Mouse (Mus musculus): ENCODE measurements at regions not wholly inside any gene's neighbourhood (a gene's known extent, or its start where the extent isn't known, plus 50 kb on each side); places are given as distances from the start of the nearest gene placed in this dataset.

DNA sequence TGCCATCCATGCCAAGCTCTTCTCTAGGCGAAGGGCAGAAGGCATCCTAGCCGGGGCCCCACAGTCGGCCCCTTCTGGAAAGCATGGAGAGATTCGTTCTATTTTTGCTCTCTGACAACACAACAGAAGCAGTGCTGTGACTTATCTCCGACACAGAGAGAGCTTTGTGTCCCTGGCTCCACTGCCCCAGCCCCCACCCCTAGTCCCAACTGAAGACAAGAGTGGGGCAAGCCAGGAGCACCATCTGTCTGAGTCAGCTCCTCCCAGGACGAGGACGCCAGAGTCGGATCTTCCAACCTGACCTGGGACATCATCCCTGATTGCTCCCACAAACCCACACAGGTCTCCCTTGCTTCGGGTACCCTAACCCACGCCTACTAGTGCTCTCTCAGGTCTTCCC, 71.9 kb upstream of the Otos start:
- Histone ChIP-seq H3K27me3 (ENCODE audit: control insufficient read depth, insufficient read depth, low read length) (no peaks in the 10 kb centered on the region), H3K36me3 (ENCODE audit: control insufficient read depth, insufficient read depth, low read length) (no peaks in the 10 kb centered on the region), H3K4me3 (ENCODE audit: extremely low read depth, insufficient read depth, insufficient read length) (no peak overlapping the region), H3K27ac (ENCODE audit: insufficient read depth, low read length) (no peak overlapping the region), H3K4me1 (ENCODE audit: control insufficient read depth, insufficient read depth, insufficient read length) (no peaks in the 10 kb centered on the region)
- no peak for DNase-seq (ENCODE audit: low read depth in 1 of 2, low spot score in 2 of 2)
- no peak for TF ChIP-seq CTCF (IDR thresholded peaks at IDR 0.05; ENCODE audit: extremely low read depth, insufficient read depth, insufficient read length, insufficient replicate concordance)
- no peak for TF ChIP-seq POLR2A (IDR thresholded peaks at IDR 0.05; ENCODE audit: low read depth, low read length)
- WGBS = 73% methylated on average over 10 of the region's 10 CpGs

DNA sequence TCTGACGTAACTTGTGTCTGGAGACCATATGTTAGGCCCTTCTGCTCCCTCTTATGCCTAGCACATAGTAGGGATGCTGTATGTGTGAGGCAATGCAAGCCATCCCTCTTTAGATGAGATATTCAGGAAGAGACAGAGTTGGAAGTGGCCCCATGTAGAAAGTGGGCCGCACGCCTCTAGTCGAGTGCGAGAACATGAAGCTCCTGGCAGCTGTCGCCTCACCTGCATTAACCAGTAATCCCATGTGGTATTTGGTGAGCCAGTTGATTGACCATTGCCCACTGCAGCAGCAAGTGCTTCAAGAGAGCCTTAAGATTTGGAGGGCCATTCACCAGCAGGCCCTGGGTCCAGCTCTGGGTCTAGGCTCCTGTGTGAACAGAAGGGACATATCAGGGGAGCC, 71.2 kb upstream of the Otos start:
- Histone ChIP-seq H3K4me3 (ENCODE audit: extremely low read depth, insufficient read depth, insufficient read length) (no peak overlapping the region), H3K4me1 (ENCODE audit: control insufficient read depth, insufficient read depth, insufficient read length) (no peaks in the 10 kb centered on the region), H3K36me3 (ENCODE audit: control insufficient read depth, insufficient read depth, low read length) (no peaks in the 10 kb centered on the region), H3K27me3 (ENCODE audit: control insufficient read depth, insufficient read depth, low read length) (no peaks in the 10 kb centered on the region), H3K27ac (ENCODE audit: insufficient read depth, low read length) (no peak overlapping the region)
- no peak for DNase-seq (ENCODE audit: low read depth in 1 of 2, low spot score in 2 of 2)
- WGBS = 94% methylated on average over 6 of the region's 6 CpGs
- TF ChIP-seq POLR2A (IDR thresholded peaks at IDR 0.05; ENCODE audit: low read depth, low read length) (no peak), CTCF (IDR thresholded peaks at IDR 0.05; ENCODE audit: extremely low read depth, insufficient read depth, insufficient read length, insufficient replicate concordance) (no peak)

DNA sequence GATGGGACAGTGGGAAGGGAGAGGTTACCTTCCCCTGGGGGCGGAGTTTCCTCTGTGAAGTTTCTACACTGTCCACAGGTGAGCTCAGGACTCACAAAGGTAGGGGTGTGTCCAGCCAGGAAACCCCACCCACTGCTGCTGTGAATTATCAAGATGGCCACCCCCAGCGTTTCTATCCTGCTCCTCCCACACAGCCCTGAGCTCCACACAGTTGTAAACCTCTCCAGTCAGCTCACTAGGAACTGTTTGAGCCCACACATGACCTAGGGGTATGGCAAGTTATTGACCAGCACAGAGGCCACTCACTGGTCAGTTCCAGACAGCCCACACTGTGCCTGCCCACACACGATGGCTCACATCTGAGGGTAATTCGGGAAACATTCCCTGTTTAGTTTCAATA, 69.5 kb upstream of the Otos start:
- DNase-seq (ENCODE audit: low read depth in 1 of 2, low spot score in 2 of 2) = no peak
- H3K27ac ChIP-seq (ENCODE audit: insufficient read depth, low read length) = no peak overlapping the region
- H3K4me1 ChIP-seq (ENCODE audit: control insufficient read depth, insufficient read depth, insufficient read length) = no peaks in the 10 kb centered on the region
- TF ChIP-seq POLR2A (IDR thresholded peaks at IDR 0.05; ENCODE audit: low read depth, low read length) (no peak), CTCF (IDR thresholded peaks at IDR 0.05; ENCODE audit: extremely low read depth, insufficient read depth, insufficient read length, insufficient replicate concordance) (no peak)
- no peaks in the 10 kb centered on the region for H3K36me3 ChIP-seq (ENCODE audit: control insufficient read depth, insufficient read depth, low read length)
- no peaks in the 10 kb centered on the region for H3K27me3 ChIP-seq (ENCODE audit: control insufficient read depth, insufficient read depth, low read length)
- 68% methylated on average over 4 of the region's 4 CpGs for WGBS
- no peak overlapping the region for H3K4me3 ChIP-seq (ENCODE audit: extremely low read depth, insufficient read depth, insufficient read length)

DNA sequence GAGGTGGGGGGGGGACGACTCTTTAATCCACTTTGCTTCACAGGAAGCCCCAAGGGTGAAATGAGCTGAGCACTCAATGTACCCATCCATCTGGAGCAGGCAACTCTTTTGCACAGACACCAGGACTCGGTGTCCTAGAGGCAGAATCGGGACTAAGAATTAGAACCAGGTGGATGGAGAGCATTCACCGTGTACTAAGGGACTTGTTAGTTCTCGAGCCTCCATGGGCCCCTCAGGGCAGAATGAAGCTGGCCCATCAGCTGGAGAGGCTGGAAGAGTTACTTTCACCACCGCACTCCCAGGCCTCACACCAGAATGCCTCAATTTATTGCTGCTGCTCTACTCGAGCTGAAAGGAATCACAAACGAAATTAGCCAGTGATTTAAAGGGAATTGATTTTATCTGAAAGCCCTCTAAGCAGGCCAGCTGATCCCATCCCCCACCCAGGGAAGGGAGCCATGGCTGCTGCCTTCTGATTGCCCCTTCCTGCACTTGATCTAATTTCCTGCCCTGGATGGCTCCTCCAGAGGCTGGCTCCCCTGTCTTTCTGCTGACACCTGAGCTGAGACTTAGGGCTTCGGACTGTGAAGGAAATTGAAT, 66.2 kb upstream of the Otos start:
- Histone ChIP-seq H3K36me3 (ENCODE audit: control insufficient read depth, insufficient read depth, low read length) (no peaks in the 10 kb centered on the region), H3K4me3 (ENCODE audit: extremely low read depth, insufficient read depth, insufficient read length) (no peak overlapping the region), H3K27ac (ENCODE audit: insufficient read depth, low read length) (no peak overlapping the region), H3K4me1 (ENCODE audit: control insufficient read depth, insufficient read depth, insufficient read length) (no peaks in the 10 kb centered on the region), H3K27me3 (ENCODE audit: control insufficient read depth, insufficient read depth, low read length) (no peaks in the 10 kb centered on the region)
- WGBS = 59% methylated on average over 9 of the region's 9 CpGs
- TF ChIP-seq CTCF (IDR thresholded peaks at IDR 0.05; ENCODE audit: extremely low read depth, insufficient read depth, insufficient read length, insufficient replicate concordance) (no peak), POLR2A (IDR thresholded peaks at IDR 0.05; ENCODE audit: low read depth, low read length) (no peak)
- no peak for DNase-seq (ENCODE audit: low read depth in 1 of 2, low spot score in 2 of 2)

DNA sequence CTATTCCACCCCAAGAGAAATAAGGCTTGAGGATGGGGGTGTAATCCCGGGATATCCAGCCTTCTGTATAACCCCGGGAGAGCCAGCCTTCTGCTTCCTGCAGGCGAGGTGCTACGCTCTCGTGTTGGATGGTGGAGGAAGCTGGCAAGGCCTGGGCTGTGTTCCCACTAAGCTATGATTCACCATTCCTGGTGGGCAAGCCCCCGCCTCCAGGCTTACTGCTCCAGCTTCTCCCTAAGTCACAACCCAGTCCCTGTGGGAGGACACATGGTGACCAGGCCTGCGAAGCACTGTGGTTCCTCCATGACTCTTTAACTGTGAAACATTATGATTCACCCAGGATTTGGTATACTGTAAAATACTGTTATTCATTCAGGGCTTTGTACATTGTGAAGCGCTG, 63.7 kb upstream of the Otos start:
- 80% methylated on average over 8 of the region's 8 CpGs for WGBS
- TF ChIP-seq POLR2A (IDR thresholded peaks at IDR 0.05; ENCODE audit: low read depth, low read length) (no peak), CTCF (IDR thresholded peaks at IDR 0.05; ENCODE audit: extremely low read depth, insufficient read depth, insufficient read length, insufficient replicate concordance) (no peak)
- Histone ChIP-seq H3K27ac (ENCODE audit: insufficient read depth, low read length) (no peak overlapping the region), H3K36me3 (ENCODE audit: control insufficient read depth, insufficient read depth, low read length) (no peaks in the 10 kb centered on the region), H3K4me3 (ENCODE audit: extremely low read depth, insufficient read depth, insufficient read length) (no peak overlapping the region), H3K27me3 (ENCODE audit: control insufficient read depth, insufficient read depth, low read length) (no peaks in the 10 kb centered on the region), H3K4me1 (ENCODE audit: control insufficient read depth, insufficient read depth, insufficient read length) (no peaks in the 10 kb centered on the region)
- no peak for DNase-seq (ENCODE audit: low read depth in 1 of 2, low spot score in 2 of 2)

DNA sequence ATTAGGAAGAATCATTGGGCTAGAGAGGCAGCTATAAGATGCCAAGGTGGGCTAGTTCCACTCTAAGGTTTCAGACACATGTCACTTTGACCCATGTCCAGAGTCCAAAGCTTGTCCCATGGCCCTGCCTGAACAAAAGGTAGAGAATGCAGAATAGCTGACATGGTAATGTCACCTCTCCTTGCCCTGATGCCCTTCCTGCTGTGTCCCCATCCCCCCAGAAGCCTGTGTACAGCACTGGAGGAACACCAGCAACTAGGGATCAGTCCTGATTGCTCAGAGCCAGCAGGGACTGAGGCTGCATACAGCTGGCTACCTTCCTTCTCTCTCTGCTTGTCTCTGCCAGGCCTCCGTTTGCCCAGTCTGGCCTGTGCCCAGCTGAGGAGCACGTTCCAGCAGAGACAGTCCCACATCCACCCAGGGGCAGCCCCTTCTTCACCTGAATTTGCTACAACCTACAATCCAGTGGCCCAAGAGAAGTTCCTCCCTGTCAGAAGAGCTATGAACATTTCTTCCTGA, 61.7 kb upstream of the Otos start:
- Histone ChIP-seq H3K4me3 (ENCODE audit: extremely low read depth, insufficient read depth, insufficient read length) (no peak overlapping the region), H3K4me1 (ENCODE audit: control insufficient read depth, insufficient read depth, insufficient read length) (no peaks in the 10 kb centered on the region), H3K27me3 (ENCODE audit: control insufficient read depth, insufficient read depth, low read length) (no peaks in the 10 kb centered on the region), H3K27ac (ENCODE audit: insufficient read depth, low read length) (no peak overlapping the region), H3K36me3 (ENCODE audit: control insufficient read depth, insufficient read depth, low read length) (no peaks in the 10 kb centered on the region)
- TF ChIP-seq CTCF (IDR thresholded peaks at IDR 0.05; ENCODE audit: extremely low read depth, insufficient read depth, insufficient read length, insufficient replicate concordance) = no peak
- no peak for TF ChIP-seq POLR2A (IDR thresholded peaks at IDR 0.05; ENCODE audit: low read depth, low read length)
- 98% methylated on average over 2 of the region's 2 CpGs for WGBS
- no peak for DNase-seq (ENCODE audit: low read depth in 1 of 2, low spot score in 2 of 2)

DNA sequence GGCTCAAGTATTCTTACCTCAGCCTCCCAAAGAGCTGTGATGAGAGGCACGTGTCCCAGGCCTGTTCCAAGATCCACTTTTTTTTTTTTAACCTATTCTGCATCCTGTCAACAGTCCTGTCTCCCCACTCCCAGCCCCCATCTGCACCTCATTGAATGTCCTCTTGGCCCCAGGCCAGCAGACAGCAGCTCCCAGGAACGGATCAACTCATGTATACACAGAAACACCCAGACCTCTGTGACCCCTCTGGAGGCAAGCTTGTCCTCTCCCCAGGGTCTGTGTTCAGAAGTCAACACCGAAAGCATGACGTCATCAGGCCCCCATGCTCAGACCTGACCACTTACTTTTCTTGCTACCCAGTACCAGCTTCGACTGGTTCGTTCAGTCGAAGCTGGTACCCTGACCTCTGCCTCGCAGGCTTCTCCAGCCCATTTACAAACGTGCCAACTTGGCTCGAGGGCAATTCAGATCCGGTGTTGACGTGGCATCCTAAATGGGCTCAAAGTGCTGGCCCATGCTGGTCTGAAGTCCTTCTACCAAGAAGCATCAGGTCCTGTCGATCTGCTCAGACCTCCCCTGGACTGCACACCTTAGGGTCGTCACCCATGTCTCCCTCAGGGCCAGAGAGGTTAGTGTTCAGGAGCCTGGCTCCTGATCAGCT, 60.7 kb upstream of the Otos start:
- no peak overlapping the region for H3K4me3 ChIP-seq (ENCODE audit: extremely low read depth, insufficient read depth, insufficient read length)
- WGBS = 82% methylated on average over 14 of the region's 14 CpGs
- no peak for DNase-seq (ENCODE audit: low read depth in 1 of 2, low spot score in 2 of 2)
- TF ChIP-seq CTCF (IDR thresholded peaks at IDR 0.05; ENCODE audit: extremely low read depth, insufficient read depth, insufficient read length, insufficient replicate concordance) (no peak), POLR2A (IDR thresholded peaks at IDR 0.05; ENCODE audit: low read depth, low read length) (no peak)
- H3K36me3 ChIP-seq (ENCODE audit: control insufficient read depth, insufficient read depth, low read length) = no peaks in the 10 kb centered on the region
- no peaks in the 10 kb centered on the region for H3K27me3 ChIP-seq (ENCODE audit: control insufficient read depth, insufficient read depth, low read length)
- H3K4me1 ChIP-seq (ENCODE audit: control insufficient read depth, insufficient read depth, insufficient read length) = no peaks in the 10 kb centered on the region
- no peak overlapping the region for H3K27ac ChIP-seq (ENCODE audit: insufficient read depth, low read length)
